Mouse (Mus musculus) neural tube, embryonic 10.5 days (tissue): Measurements from ENCODE around the gene Irf2.

Experiments used
- DNase-seq: peaks from one replicate; pipeline ENCODE4 v3.0.0-alpha.2; 2017; ENCODE audit warnings: low spot score; ENCODE audit errors: extremely low spot score

The Irf2 gene

GRCm38 (mm10) chr8:46755731-46756333, 16.3 kb downstream of the Irf2 start:
- DNase-seq, result no peak

GRCm38 (mm10) chr8:46757613-46758012, 18.1 kb downstream of the Irf2 start:
- no peak for DNase-seq

GRCm38 (mm10) chr8:46758131-46758530, 18.6 kb downstream of the Irf2 start:
- DNase-seq, result no peak

GRCm38 (mm10) chr8:46758676-46759075, 19.1 kb downstream of the Irf2 start:
- no peak for DNase-seq

- no peak for DNase-seq
These were observed 20.0 kb downstream of the Irf2 start for GRCm38 (mm10) chr8:46759562-46759961.

GRCm38 (mm10) chr8:46760701-46761100, 21.2 kb downstream of the Irf2 start:
- no peak for DNase-seq

GRCm38 (mm10) chr8:46761454-46761853, 21.9 kb downstream of the Irf2 start:
- no peak for DNase-seq

- DNase-seq, result no peak
These were observed 30.1 kb downstream of the Irf2 start for GRCm38 (mm10) chr8:46769408-46770180.

GRCm38 (mm10) chr8:46770905-46771516, 31.5 kb downstream of the Irf2 start:
- DNase-seq, result no peak

GRCm38 (mm10) chr8:46772801-46773200, 33.3 kb downstream of the Irf2 start:
- no peak for DNase-seq

- DNase-seq, result no peak
These were observed 38.4 kb downstream of the Irf2 start for GRCm38 (mm10) chr8:46777760-46778460.

GRCm38 (mm10) chr8:46781067-46781657, 41.6 kb downstream of the Irf2 start:
- DNase-seq, result no peak

- no peak for DNase-seq
These were observed 42.7 kb downstream of the Irf2 start for GRCm38 (mm10) chr8:46782254-46782653.

GRCm38 (mm10) chr8:46785070-46785469, 45.5 kb downstream of the Irf2 start:
- no peak for DNase-seq

GRCm38 (mm10) chr8:46785926-46786325, 46.4 kb downstream of the Irf2 start:
- no peak for DNase-seq

- no peak for DNase-seq
These were observed 49.8 kb downstream of the Irf2 start for GRCm38 (mm10) chr8:46789091-46789881.

GRCm38 (mm10) chr8:46791664-46792371, 52.3 kb downstream of the Irf2 start:
- DNase-seq, result no peak

- DNase-seq, result no peak
These were observed 53.1 kb downstream of the Irf2 start for GRCm38 (mm10) chr8:46792653-46793052.

- DNase-seq, result no peak
These were observed 53.7 kb downstream of the Irf2 start for GRCm38 (mm10) chr8:46793248-46793647.

- no peak for DNase-seq
These were observed 54.8 kb downstream of the Irf2 start for GRCm38 (mm10) chr8:46794317-46794716.
